Mouse (Mus musculus) spleen, adult 2 months (tissue): ENCODE measurements around the gene Cd52.

Source experiments
- CTCF ChIP-seq: fragments of 200-500 bp; IDR thresholded peaks from 2 replicates; pipeline ENCODE4 v1.5.1; 2011; ENCODE audit warnings: mild to moderate bottlenecking, inconsistent platforms; ENCODE audit not compliant: insufficient read depth, insufficient read length, insufficient replicate concordance; ENCODE audit errors: extremely low read depth
- POLR2A ChIP-seq: fragments of 200-500 bp; IDR thresholded peaks from 2 replicates; pipeline ENCODE4 v1.6.1; 2011; ENCODE audit warnings: low read depth, low read length, inconsistent platforms

- TF ChIP-seq CTCF: no peak
- TF ChIP-seq POLR2A: no peak
Measured at GRCm38 (mm10) chr4:134132117-134132516, 37.2 kb upstream of the Cd52 start.
